Mouse (Mus musculus) urinary bladder, postnatal 10 days (tissue): ENCODE measurements around the gene Bpifb2.

ENCODE experiments used
- DNase-seq: peaks from one replicate; pipeline ENCODE4 v3.0.0; 2022; ENCODE audit warnings: low spot score

The Bpifb2 gene

DNA sequence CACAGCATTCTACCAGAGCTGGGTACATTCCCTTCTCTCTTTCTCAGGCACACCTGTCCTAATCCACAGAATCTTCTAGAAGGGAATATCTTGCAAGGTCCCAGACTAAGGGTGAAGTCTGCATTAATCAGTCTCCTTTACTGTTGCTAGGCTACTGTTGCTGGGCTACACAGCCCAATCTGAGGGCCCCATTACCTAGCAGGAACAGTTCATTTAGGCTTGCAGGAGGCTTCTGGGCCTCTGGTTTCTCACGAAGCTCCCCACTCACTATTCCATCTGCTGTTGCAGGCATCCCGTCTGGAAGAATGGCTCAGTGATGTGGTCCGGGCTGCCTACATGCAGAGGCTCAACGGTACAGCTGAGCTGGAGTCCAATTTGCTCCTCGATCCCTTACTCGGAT lies 56.3 kb downstream of the Bpifb2 start:
- DNase-seq = no peak

GRCm38 (mm10) chr2:153933311-153933710 lies 58.5 kb downstream of the Bpifb2 start:
- no peak for DNase-seq

DNA sequence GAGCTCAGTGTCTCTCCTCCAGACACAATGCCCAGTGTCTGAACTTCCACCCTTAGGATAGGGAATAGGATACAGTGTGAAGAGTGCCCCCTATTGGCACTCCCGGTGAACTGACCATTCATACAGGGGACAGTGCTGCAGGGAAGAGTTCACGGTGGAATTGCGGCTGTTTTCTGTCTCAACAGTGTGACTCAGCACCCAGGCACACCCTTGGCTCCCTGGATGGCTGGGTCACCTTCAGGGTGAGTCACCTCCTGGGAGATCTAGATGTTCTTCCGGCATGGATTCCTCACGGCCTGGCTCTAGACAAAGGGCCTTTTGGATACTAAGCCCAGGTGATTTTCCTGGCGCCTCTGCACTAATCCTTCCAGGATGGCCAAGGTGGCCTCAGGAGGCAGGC lies 60.5 kb downstream of the Bpifb2 start:
- no peak for DNase-seq

GRCm38 (mm10) chr2:153937843-153938242 lies 63.0 kb downstream of the Bpifb2 start, which contains the start of gene Bpifb4:
Gene Bpifb4, plus strand, starts transcription at chr2:153938212.
- no peak for DNase-seq

GRCm38 (mm10) chr2:153943537-153943936 lies 68.7 kb downstream of the Bpifb2 start:
- no peak for DNase-seq

- no peak for DNase-seq
Observed at GRCm38 (mm10) chr2:153944567-153944966, 69.7 kb downstream of the Bpifb2 start.
